Mouse (Mus musculus) MEL (cell line): Measurements from ENCODE around the gene Arhgap23.
A peak's percentile ranks its signal among the peaks of the same experiment; 100 is the strongest.

Experiments used
- CHD1 ChIP-seq: IDR thresholded peaks from 2 replicates; pipeline ENCODE4 v1.6.1; 2012; ENCODE audit warnings: low read depth, mild to moderate bottlenecking, inconsistent platforms, low read length, improper control_type of control experiment
- CTCF ChIP-seq, 3 experiments: IDR thresholded peaks in 2 of 3; conservative IDR thresholded peaks in 1 of 3; 2 replicates each; pipeline ENCODE4 v1.5.1; 2011 to 2012; ENCODE audit warnings: low read length in 3 of 3, low read depth in 2 of 3, mild to moderate bottlenecking in 2 of 3, improper control_type of control experiment in 1 of 3, inconsistent platforms in 1 of 3, mixed read lengths in 1 of 3, moderate library complexity in 1 of 3; ENCODE audit not compliant: control insufficient read depth in 1 of 3, insufficient read depth in 1 of 3, poor library complexity in 1 of 3, severe bottlenecking in 1 of 3
- EP300 ChIP-seq, 2 experiments: IDR thresholded peaks; 2 replicates each; pipeline ENCODE4 v1.6.1; 2011; ENCODE audit warnings: improper control_type of control experiment in 2 of 2, low read length in 2 of 2, low read depth in 1 of 2, mild to moderate bottlenecking in 1 of 2
- GATA1 ChIP-seq: IDR thresholded peaks from 2 replicates; pipeline ENCODE4 v1.6.1; 2011; ENCODE audit warnings: low read depth, low read length, improper control_type of control experiment
- HCFC1 ChIP-seq: IDR thresholded peaks from 2 replicates; pipeline ENCODE4 v1.6.1; 2012; ENCODE audit warnings: low read depth, mild to moderate bottlenecking, inconsistent platforms, low read length, improper control_type of control experiment, moderate library complexity
- JUND ChIP-seq: IDR thresholded peaks from 2 replicates; pipeline ENCODE4 v1.6.1; 2011; ENCODE audit warnings: low read depth, mild to moderate bottlenecking, improper control_type of control experiment, low read length
- MAFK ChIP-seq: IDR thresholded peaks from 2 replicates; pipeline ENCODE4 v1.6.1; 2011; ENCODE audit warnings: low read depth, mild to moderate bottlenecking, low read length, improper control_type of control experiment, borderline replicate concordance
- MAX ChIP-seq: IDR thresholded peaks from 2 replicates; pipeline ENCODE4 v1.6.1; 2011; ENCODE audit warnings: low read length, improper control_type of control experiment
- POLR2A ChIP-seq, 2 experiments: IDR thresholded peaks; 2 replicates each; pipeline ENCODE4 v1.6.1; 2011 to 2012; ENCODE audit warnings: low read length in 2 of 2, mild to moderate bottlenecking in 2 of 2, control low read depth in 1 of 2, improper control_type of control experiment in 1 of 2, low read depth in 1 of 2, moderate library complexity in 1 of 2; ENCODE audit not compliant: control insufficient read depth in 1 of 2, insufficient read depth in 1 of 2, poor library complexity in 1 of 2
- POLR2AphosphoS5 ChIP-seq: IDR thresholded peaks from 2 replicates; pipeline ENCODE4 v1.6.1; 2012; ENCODE audit warnings: low read depth, borderline replicate concordance, mild to moderate bottlenecking, inconsistent platforms, low read length, moderate library complexity, mixed read lengths
- RAD21 ChIP-seq: IDR thresholded peaks from 2 replicates; pipeline ENCODE4 v1.6.1; 2011; ENCODE audit warnings: mild to moderate bottlenecking, low read depth, low read length, improper control_type of control experiment
- TCF12 ChIP-seq: IDR thresholded peaks from 2 replicates; pipeline ENCODE4 v1.6.1; 2014; ENCODE audit warnings: low read depth, mild to moderate bottlenecking, inconsistent platforms, low read length, improper control_type of control experiment, moderate library complexity
- USF1 ChIP-seq: IDR thresholded peaks from 2 replicates; pipeline ENCODE4 v1.6.1; 2014; ENCODE audit warnings: low read depth, mild to moderate bottlenecking, inconsistent platforms, low read length, improper control_type of control experiment, moderate library complexity
- ZMIZ1 ChIP-seq: IDR thresholded peaks from 2 replicates; pipeline ENCODE4 v1.6.1; 2012; ENCODE audit warnings: low read depth, mild to moderate bottlenecking, inconsistent platforms, low read length, improper control_type of control experiment, moderate library complexity

- TF ChIP-seq TCF12 (no peak), HCFC1 (no peak), CTCF (IDR thresholded peaks at IDR 0.05 in 2 of 3, conservative IDR thresholded peaks at IDR 0.05 in 1 of 3; ENCODE audit: control insufficient read depth in 1 of 3, insufficient read depth in 1 of 3, low read depth in 2 of 3, low read length in 3 of 3, poor library complexity in 1 of 3, severe bottlenecking in 1 of 3) (peak in 1 of 3 experiments; percentile 15; a peak in 1 of 6 replicates), RAD21 (no peak), CHD1 (no peak), USF1 (no peak), POLR2AphosphoS5 (no peak), EP300 (IDR thresholded peaks at IDR 0.05; ENCODE audit: low read depth in 1 of 2, low read length in 2 of 2) (no peak), MAFK (no peak), MAX (no peak), GATA1 (no peak), JUND (no peak), ZMIZ1 (no peak), POLR2A (IDR thresholded peaks at IDR 0.05; ENCODE audit: control insufficient read depth in 1 of 2, insufficient read depth in 1 of 2, low read depth in 1 of 2, low read length in 2 of 2, poor library complexity in 1 of 2) (no peak)
These were observed 76.3 kb downstream of the Arhgap23 start for GRCm38 (mm10) chr11:97491640-97492039.
